Mouse (Mus musculus) thymus, postnatal 4 days (tissue): ENCODE measurements around the gene Mre11a.
A peak's percentile ranks its signal among the peaks of the same experiment; 100 is the strongest.

Source experiments
- DNase-seq: peaks from one replicate; pipeline ENCODE4 v3.0.0; 2021

Mre11a gene

DNA sequence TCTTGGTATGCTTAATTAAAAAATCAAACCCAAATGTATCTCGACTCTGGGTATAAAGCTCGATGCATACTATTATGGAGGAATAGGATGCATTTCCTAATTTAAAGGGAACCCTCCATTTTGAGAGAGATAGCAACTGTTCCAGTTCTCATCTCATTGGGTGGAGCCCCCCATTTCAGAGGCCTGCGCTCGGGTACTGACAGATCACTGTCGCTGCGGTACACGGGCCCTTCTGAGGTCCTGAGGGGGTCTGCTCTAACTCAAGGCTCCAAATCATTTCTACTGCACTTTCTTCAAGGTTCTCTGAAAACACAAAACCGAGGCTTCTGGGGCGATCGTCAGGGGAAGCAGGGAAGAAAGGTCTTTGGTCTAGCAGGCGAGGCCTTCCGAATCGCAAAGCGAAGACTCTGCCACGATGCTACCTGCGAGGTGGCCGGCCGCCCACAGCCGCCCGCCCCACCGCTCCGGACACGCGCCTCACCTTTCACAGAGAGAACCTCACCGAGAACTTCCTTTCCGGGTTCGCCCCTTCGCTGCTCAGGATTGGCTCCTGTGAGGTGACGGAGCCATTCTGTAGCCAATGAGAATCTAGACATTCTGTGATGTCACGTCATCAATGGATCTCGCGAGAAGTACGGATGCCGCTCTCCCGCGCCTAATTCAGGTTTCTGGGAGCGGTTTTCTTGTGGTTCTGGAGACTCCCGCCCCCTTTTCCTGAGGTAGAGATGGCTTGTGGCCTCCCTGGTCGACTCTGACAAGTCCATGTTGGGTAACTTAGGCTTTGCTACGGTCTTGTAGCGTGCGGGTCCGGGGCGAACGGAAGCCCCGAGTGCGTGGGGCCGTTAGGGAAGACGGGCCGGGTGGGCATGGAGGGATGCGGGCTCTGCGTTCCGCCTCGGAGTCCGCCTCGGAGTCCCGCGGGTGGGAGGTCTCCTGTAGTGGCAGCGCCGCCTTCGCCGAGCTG, at the start of gene Mre11a, which contains the start of gene Ankrd49:
Gene Mre11a (plus strand): TSS at position 616 of the 964 bp plus-strand sequence.
Gene Ankrd49 (minus strand): TSS at position 818 of the 964 bp plus-strand sequence.
- DNase-seq, result peak; percentile 90

DNA sequence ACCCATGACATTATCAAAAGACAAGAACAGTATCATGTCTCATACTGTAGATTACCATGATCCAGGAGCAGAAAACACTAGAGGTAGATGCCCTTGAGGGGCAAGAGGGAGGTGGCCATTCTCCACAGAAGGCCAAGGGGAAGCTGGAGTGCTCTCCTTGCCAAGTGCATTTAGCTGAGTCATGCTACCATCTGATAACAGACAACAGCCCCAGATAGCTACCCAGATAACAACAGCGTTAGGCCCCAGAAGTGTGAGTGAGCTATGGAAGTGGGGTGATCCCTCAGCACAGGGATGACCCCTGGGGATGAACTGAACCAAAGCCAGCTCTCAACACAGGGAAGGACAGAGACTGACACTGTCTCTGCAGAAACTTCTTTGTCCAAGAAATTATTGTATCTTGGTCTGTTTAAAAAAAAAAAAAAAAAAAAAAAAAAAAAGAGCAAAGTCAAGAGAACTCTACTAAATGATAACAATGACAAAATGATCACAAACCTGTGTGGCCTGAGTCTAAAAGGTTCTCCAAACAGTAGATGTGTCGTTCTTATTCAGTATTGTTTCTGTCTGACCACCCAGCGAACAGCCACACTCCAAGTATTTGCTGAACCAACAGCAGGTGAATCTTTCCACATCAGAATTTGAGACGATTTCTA, 44.8 kb upstream of the Mre11a start:
- DNase-seq, result no peak

DNA sequence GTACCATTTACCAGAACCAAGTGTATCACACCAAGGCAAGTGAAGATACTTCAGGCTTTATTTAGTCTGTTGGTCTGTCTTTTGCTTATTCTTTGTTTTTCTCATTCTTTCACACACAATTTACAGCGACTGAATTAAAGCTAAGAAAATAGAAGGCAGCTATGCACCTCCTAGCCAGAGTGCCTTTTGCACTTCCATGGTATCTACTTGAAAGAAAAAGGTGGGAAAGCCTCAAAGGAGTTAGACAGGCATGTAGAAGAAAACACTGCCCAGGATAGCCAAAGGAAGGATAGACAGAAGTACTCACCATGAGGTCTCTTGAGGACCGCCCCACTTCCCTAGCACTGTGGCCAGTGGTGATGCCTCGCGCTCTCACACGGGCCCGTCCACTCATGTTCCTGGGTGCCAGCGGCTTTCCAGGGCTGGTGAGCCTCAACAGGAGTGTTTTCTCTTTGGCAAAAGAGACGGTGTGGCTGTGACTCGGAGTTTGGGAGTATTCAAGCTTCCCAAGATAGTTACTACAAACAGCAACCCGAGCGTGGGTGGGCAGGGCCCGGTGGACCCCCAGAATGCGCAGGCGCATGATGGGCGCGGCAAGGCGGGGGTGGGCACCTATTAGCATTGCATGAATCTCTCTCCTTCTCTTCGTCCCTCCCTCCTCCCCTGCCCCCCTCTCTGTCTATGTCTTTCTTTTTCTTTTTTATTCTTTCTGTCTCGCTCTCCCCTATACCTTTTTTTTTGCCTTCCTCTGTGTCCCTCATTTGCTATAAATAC, 44.1 kb upstream of the Mre11a start, which contains the start of gene Piwil4:
Gene Piwil4 (minus strand): TSS at position 583 of the 774 bp plus-strand sequence.
- no peak for DNase-seq

DNA sequence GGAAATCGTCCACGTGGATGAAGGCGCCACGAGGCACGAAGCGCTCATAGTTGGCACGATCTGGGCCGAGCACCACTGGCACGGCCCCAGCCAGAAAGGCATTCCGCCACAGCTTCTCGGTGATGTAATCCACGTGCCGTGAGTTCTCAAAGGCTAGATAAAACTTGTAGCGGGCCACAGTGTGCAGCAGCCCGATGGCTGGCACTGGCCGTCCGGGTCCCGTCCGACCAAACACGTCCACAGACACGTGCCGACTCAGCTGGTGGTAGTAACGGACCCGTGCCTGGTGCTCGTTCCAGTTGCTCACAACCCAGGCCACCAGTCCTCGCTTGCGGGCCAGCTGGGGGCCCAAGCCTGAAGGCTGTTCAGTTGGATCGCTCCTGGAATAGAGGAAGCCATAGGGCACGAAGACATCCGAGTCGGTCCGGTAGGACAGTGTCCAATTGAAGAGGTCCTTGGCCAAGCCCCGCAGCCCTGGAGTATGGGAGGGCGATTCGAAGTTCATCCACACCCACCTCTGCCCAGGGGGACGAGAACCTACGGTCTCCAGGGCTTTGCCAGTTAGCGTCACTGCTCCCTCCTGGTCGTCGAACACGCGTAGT, 33.5 kb upstream of the Mre11a start:
- no peak for DNase-seq

DNA sequence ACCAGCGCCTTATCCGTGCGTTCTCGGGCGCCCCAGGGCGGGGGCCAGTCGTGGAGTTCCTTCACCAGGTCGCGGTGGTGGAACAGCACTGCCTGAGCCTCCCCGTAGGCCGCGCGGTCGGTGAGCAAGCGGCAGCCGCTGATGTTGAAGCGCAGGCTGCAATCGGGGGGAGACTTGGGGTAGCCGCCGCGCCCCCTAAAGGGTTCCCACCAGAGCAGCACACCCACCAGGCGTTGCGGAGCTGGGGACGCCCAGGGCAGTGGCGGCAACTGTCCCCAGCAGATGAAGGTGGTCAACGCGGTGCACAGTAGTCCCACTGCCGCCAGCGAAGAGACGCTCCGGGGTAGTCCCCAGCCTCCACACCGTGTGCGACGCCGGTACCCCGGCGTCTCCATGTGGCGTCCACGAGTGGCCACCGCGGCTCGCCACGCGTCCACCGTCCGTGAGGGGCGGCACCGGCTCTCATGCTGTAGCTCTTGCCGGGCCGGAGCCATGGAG, 32.9 kb upstream of the Mre11a start:
- peak; percentile 67 for DNase-seq

DNA sequence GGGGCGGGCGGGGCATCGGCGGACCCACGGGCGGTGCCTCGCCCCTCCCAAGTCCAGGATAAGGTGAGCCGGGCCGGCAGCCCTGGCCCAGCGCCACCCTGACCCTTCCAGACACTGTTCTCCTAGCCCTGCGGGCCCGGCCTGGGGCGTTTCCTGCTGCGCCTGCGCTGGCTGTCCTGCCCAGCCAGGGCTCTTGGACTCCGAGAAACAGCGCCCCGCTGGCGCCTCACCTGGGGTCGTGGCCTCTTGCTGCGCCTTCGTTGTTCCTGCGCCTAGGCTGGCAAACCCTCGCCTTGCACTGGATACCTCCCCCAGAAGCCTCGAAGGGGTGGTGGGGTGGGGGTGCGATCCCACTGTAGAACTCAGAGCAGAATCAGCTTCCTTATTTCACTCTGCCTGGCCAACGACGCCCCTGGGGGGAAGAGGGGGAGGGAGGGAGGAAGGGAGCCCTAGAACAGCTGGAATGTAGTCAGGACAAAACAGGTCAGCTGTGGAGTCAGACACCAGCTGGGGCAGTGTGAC, 32.4 kb upstream of the Mre11a start, which contains the start of gene Fut4:
Gene Fut4 (minus strand): TSS at position 393 of the 522 bp plus-strand sequence.
- DNase-seq, result peak; percentile 68

DNA sequence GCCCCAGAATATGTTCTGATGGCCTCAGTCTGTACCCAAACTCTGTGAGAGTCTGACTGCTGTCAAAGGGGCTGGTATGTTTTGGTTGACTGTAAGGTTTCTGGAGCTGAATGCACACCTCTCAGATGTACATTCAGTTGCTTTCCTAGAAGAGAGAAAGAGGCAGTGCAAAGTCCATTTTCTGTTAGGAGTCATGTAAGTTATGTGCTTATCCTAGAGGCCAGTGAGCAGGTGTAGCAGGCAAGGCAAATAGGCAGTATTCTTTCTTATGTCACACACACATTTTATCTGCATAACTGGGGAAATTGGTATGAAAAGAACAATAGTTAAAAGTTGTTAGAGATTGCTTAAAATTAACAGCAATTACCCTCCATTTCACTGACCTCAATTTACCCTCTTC, 30.5 kb upstream of the Mre11a start:
- no peak for DNase-seq

DNA sequence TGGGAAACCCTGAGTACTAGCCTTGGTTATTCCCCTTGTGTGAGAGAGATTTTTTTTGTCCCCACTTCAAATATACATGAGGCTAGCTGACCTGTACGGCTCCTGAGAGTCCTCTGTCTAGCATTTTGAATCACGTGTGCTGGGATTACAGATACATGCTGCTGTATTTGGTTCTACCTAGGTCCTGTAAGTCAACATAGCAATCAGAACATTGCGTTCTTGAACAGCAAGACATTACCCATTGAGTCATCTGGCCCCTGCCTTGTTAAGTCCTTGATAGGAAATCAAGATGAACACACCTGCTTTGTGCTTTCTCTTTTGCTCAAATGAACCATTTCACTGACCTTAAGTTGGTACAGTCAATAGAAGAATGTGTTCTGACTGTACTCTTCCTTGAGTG, 30.0 kb upstream of the Mre11a start:
- DNase-seq, result no peak

DNA sequence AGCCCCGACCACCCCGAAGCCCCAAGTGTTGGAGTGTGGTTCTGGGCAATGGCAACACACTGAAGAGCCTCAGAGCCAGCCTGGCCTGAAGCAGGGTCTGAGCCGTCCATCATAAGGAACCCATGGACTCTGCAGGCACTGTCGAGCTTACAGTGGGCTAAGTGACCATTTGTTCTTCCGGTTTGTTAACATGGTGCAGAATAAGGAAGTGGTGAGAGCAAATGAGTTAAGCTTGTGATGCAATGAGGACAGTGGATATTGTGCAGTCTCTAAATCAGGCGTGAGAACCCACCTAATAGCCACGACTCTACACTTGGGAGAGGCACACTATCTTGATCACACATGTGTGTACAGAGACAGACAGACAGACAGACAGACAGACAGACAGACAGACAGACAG, 25.9 kb upstream of the Mre11a start:
- no peak for DNase-seq

DNA sequence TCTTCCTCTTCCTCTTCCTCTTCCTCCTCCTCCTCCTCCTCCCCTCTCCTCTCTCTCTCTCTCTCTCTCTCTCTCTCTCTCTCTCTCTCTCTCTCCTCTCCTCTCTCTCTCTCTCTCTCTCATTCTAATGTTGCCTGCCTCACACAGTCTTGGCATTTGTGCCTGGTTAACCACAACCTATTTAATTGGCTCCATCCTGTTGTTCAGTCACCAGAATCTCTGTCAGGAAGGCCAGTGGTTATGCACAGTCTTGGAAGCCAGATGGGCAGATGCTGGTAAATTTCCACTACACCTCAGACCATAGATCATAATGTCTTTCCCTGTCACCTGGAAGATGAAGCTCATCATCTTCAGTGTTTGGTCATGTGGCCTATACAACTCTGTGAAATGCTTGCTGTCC, 25.2 kb upstream of the Mre11a start:
- DNase-seq, result no peak

DNA sequence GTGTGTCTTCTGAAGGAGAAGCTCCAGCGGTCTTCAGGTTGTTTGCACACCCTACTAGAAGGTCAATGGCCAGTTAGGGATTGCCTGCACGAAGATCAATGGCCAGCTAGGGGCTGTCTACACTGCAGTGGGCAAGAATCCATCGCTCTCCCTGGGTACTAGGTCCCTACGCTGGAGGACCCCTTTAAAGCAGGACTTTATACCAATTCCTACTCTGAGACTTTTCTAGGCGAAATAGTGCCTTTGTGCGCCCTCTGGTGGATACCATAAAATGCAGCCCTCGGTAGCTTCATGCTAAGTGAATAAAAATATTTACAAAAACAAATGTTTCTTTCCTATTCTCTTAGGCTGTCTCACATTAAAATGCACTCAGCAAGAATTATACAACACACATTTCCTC, 19.7 kb upstream of the Mre11a start:
- peak; percentile 74 for DNase-seq

DNA sequence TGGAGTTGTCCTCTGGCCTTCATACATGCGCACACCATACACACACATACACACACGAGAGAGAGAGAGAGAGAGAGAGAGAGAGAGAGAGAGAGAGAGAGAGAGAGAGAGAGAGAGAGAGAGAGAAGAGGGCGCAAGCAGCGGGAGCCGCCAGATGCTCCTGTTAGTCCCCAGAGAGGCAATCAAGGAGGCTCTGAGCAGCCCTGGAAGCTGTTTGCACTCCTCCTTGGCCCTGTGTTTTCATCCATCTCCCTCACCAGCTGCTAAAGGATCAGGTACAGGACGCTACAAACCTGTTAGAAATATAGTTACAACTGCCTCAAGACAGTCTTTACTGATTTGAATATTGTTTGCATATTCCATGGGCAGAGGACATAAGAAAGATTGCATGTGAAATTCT, 14.6 kb upstream of the Mre11a start:
- DNase-seq, result no peak

DNA sequence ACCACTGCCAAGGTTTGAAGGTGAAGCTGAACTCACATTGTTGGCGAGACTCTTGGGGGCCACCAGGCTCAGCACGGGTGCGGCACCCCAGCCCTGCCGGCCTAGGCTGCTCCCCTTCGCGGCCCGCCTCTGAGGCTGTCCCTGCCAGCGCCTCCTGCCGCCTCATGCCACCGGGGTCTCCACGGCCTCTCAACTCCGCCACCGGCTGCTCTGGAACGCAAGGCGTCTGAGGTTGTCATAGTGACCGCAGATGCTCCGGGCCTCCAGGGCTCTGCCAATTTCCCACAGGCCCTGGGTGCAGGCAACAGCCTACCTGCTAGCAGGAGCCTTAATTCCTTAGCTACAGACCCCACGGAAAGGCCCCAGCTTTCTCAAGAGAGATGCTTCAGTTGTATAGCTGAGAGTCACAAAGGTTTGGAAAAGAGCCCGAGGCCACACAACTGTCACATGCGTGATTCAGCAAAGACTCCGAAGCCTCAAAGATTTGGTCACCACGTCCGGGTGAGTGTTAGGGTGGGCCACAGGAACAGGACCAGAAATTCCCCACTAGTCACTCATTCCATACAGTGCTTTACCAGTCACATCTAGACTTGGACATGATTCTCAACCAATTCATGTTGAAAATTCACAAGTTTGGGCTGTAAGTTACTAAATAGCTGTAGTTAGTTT, 13.5 kb upstream of the Mre11a start, which contains the start of gene 1700012B09Rik:
Gene 1700012B09Rik (minus strand): TSS at position 228 of the 669 bp plus-strand sequence.
- DNase-seq, result peak; percentile 30

DNA sequence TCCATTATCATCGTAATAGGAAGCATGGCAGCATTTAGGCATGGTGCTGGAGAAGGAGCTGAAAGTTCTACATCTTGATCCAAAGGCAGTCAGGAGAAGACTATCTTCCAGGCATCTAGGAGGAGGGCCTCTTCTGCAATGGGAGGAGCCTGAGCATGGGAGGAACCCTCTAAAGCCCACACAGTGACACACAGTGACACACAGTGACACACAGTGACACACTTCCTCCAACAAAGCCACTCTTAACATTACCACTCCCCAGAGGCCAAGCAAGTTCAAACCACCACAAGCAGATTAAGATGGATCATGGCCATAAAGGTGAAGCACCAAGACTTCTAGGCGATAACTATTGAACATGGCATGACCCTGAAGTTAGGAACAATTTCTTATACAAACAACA, 12.4 kb upstream of the Mre11a start:
- no peak for DNase-seq

DNA sequence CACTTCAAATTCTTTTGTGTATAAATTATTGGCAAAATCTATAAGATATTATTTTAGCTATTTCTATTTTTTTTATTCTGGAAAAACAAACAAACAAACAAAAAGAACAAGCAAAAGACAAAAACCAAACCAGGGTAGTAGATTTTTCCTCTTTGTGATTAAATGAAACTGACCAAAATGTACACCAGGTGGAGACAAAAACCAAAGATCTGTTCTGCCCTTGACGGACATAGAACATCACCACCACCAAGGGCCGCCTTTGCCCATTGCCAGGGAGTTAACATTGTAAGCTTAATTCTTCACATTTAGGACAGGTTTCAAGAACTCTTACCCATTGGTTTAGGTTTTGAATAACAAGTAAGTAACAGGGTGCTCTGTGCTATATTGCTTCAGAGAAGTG, 10.6 kb upstream of the Mre11a start:
- DNase-seq, result no peak

DNA sequence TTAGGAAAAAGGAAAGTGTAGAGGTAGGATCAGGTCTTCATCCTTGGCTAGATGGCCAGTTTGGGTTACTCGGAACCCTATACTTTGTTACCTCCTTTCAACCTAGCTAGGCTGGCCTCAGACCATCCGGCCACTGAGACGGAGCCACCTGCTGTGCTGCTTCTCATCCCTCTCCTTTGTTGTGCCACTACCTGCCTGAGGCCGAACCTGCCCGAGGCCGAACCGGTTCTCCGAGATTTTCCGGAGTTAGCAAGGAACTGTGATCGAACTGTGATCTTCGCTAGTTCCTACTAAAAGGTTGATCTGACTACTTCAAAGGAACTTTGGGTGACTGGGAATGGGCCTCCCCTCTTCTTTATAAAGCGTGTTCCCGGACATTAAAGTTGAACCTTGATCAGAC, 6.1 kb upstream of the Mre11a start:
- DNase-seq, result no peak

DNA sequence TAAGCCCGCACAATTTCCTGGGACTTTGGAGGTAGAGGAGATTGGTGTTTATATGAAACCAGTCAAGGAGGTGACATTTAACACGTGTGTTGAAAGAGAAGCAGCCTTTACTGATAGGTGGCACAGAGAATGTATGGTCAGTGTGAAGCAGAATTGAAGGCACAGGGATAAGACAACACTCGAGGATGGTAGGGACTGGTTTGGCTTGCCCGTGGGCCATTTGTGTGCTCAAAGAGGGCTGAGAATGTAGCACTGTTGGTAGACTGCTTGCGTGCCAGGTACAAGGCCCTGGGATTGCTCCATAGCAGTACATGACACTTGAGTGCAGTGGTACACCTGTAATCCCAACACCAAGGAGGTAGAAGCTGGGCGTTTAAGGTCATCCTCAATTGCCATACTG, 2.9 kb downstream of the Mre11a start:
- DNase-seq, result no peak

DNA sequence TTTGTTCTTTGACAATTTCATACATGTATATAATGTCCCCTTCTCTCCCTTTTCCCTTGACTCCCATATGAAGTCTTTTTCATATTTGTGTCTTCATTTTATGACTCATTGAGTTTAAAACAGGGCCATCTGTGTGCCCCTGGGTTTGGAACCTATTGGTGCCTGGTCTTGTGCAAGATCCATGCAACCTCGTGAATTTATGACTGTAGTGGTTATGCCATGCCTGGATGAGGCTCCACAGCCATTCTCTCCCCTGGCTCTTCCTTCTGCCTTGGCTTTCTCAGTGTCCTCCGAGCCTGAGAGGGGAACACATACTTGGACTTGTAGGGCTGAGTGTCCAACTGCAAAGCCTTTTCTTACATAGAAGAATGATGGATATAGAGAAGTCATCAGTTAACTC, 21.3 kb downstream of the Mre11a start:
- no peak for DNase-seq

DNA sequence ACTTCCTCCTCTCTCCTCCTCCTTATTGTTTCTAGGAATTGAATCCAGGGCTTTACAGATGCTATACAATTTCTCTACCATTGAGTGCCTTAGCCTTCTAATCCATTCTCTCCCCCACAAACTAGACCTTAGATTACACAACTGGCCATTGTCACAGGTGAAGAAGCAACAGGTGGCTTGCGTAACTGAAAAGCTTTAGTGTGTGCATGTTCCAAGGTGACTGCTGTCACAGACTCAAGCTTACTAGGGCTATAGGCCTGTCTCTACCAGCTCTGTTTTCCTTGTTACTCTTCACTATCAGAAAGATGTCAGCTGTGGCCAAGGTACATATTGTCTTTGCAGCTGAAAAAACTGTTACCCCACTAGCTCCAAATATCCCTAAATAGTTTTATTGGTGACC, 22.3 kb downstream of the Mre11a start:
- no peak for DNase-seq

DNA sequence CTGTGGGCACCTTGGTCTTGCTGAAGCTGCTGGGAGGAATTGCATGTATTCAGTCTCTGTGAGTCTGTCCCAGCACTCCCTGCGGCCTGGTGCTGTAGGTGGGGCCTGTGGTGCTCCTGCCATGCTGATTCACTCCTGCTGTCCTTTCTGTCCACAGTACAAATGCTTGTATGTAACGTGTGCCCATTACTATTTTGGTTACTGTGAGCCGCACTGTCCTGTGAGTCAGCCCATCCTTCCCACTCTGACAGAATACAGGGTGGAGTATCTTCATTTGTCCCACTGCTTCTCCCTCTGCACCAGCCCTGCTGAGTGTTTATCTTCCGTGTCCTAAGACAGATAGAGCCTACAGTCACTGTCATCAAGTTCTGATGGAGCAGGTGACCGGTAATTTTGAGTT, 25.7 kb downstream of the Mre11a start:
- DNase-seq, result no peak

DNA sequence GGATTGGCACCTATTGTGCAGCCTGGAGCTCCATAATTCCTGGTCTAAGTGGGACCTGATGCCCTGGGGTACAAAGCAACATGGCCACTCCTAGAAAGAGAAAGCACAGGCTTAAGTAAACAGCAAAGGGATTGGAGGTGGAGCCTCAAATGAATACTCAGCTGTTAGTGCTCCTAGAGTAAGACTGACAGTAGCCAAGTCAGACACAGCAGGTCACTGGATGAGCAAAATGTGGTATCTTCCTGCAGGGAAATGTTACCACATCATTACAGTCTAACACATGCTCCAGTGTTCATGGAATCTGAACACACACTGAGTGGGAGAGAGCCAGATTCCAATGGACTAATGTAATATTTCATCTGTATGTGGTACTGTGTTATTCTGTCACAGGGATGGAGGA, 36.9 kb downstream of the Mre11a start:
- DNase-seq, result no peak

DNA sequence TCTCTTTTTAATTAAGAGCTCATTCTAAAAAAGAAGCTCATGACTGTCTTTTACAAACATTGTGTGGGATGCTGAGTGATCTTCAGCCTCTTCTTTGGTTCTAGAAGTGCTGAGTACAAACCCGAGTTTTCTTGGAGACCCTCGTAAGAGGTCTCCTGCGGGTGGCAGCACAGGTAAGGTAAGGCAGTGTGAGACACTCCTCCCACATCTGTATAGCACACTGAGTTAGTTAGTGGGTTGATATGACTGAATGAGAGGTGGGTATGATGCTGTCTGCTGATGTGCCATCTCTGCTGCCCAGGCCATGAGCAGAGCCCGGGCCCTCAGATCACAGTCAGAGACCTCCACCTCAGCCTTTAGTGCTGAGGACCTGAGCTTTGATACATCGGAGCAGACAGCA, 40.4 kb downstream of the Mre11a start:
- peak; percentile 46 for DNase-seq
